Mouse (Mus musculus) right cerebral cortex, postnatal 25 days (tissue): ENCODE results near the gene Pxk.

ENCODE experiments used
- DNase-seq: peaks from one replicate; pipeline ENCODE4 v3.0.0; 2022

Pxk gene

GRCm38 (mm10) chr14:8207543-8207942 is 109.5 kb downstream of the Pxk start:
- DNase-seq: no peak

- DNase-seq: peak; percentile 85
Observed at GRCm38 (mm10) chr14:8208876-8209275, 110.9 kb downstream of the Pxk start.

GRCm38 (mm10) chr14:8209896-8210295 is 111.9 kb downstream of the Pxk start:
- DNase-seq: no peak

- DNase-seq: no peak
Observed at GRCm38 (mm10) chr14:8212996-8213395, 115.0 kb downstream of the Pxk start.

- peak; percentile 98 for DNase-seq
Observed at GRCm38 (mm10) chr14:8213803-8214224, 115.8 kb downstream of the Pxk start, which contains the start of gene Kctd6. TSS of gene Kctd6 (plus strand) at chr14:8214140.
